Mouse (Mus musculus): Measurements from ENCODE around the gene Rap1gap2. TPM values are rescaled to one million over a fixed set of nuclear protein-coding genes. Genes with fewer than 3 reads are reported as not detected.

The Rap1gap2 gene
- polyA plus RNA-seq, 1 experiment, result 8.9 TPM

DNA sequence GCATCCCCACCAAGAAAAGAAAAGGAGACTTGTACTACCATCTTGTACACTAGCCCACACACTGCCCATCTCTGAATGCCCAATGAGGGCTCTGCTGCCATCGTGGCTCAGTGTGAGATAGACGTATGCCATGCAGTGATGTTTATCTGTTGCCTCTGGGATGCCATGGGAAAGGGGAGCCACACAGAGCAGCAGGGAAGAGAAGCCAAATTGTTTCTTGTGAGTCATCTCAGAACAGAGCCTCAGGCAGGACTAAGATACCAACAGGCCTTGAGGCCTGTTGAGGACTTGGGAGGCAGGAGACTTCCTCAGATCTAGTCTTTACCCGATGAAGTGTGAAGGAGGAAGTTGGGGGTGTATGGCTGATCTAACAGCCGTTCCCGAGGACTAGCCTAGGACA is 126.8 kb downstream of the Rap1gap2 start:
- no peak overlapping the region for H3K4me3 ChIP-seq (replicated peaks; ENCODE audit: extremely low read depth, low read depth, low read length)
- H3K4me1 ChIP-seq (ENCODE audit: control insufficient read depth, insufficient read depth, low read length), result no peaks in the 10 kb centered on the region
- WGBS, result 66% methylated on average over 5 of the region's 5 CpGs
- no peak for TF ChIP-seq CTCF (IDR thresholded peaks at IDR 0.05; ENCODE audit: insufficient read depth, low read length)
- no peak for TF ChIP-seq POLR2A (IDR thresholded peaks at IDR 0.05; ENCODE audit: borderline replicate concordance, extremely low read depth, low read depth, low read length)
- DNase-seq, result no peak

DNA sequence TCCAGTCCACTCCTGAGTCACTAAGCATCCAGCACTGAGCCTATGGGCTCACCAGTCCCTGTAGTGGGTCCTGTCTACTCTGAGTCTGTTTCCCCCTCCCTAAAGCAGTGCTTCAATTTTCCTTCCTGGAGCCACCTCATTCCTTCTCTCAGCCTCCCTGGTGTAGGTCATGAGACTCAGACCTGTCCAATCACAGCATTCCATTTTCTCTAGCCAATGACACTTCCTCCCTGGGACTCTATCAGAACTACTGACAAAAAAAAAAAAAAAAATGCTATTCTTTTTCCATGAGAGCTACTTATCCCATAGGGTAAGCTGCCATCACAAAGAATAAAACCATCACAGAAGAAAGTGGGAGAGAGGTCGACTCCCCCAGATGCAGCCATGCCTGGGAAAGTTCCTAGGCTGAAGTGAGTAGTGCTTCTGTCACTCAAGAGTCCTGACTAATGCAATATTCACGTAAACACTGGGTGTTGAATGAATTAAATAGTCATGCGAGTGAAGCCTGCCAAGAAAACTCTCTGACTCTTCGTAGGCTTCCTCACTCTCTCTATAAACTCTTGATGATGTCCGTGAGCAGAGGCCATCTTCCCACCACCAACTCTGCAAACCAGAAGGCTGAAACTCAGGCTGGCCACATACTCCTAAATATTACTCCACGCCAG is 127.4 kb downstream of the Rap1gap2 start:
- no peak for TF ChIP-seq POLR2A (IDR thresholded peaks at IDR 0.05; ENCODE audit: borderline replicate concordance, extremely low read depth, low read depth, low read length)
- no peak for TF ChIP-seq CTCF (IDR thresholded peaks at IDR 0.05; ENCODE audit: insufficient read depth, low read length)
- H3K4me3 ChIP-seq (replicated peaks; ENCODE audit: extremely low read depth, low read depth, low read length), result no peak overlapping the region
- H3K4me1 ChIP-seq (ENCODE audit: control insufficient read depth, insufficient read depth, low read length), result no peaks in the 10 kb centered on the region
- 48% methylated on average over 6 of the region's 6 CpGs for WGBS
- no peak for DNase-seq

DNA sequence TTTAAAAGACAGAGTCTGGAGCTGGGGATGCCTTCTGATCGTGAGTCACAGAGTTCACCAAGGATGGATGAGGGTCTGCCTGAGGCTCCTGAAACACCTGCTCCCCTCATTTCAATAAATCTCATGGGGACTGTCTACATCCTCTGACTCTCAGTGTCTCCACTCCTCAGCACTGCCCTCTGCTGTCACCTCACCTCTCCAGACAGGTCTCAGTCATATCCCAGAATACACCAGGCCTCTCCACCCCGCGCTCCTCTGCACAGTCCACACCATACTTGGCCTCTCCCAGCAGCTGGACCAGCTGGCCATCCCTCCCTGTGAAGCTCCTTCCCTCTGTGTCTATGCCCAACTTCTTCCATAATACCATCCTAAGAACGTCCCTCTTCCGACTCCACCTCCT is 128.9 kb downstream of the Rap1gap2 start:
- Histone ChIP-seq H3K4me1 (ENCODE audit: control insufficient read depth, insufficient read depth, low read length) (no peaks in the 10 kb centered on the region), H3K4me3 (replicated peaks; ENCODE audit: extremely low read depth, low read depth, low read length) (no peak overlapping the region)
- WGBS, result 81% methylated on average over 5 of the region's 5 CpGs
- no peak for DNase-seq
- TF ChIP-seq CTCF (IDR thresholded peaks at IDR 0.05; ENCODE audit: insufficient read depth, low read length) (no peak), POLR2A (IDR thresholded peaks at IDR 0.05; ENCODE audit: borderline replicate concordance, extremely low read depth, low read depth, low read length) (no peak)

DNA sequence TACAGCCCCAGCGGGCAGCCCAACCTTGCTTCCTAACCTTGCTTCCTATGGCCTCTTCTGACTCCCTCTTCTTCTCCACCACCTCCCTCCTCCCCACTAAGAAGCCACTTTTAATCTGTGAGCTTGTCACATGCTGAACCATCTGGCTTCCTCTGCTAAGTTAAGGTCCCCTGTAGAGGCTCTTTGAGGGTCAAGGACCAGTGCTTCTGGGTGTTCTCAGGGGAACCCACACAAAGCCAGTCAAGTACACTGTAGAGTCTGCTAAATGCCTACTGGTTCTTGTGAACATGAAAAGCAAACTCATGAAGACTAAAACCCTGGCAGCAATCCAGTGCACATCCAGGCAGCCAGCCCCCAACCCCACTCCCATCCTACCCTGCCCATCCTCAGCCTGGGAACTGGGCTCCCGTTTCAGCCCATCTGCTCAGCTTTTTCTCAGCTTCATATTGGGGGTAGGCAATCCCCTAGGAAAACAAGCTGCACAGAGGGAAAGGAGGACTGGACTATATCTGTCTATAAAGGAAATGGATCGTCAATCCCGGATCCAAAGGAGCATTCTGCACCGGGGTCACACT is 130.9 kb downstream of the Rap1gap2 start:
- DNase-seq, result no peak
- TF ChIP-seq CTCF (IDR thresholded peaks at IDR 0.05; ENCODE audit: insufficient read depth, low read length) (no peak), POLR2A (IDR thresholded peaks at IDR 0.05; ENCODE audit: borderline replicate concordance, extremely low read depth, low read depth, low read length) (no peak)
- Histone ChIP-seq H3K4me1 (ENCODE audit: control insufficient read depth, insufficient read depth, low read length) (no peaks in the 10 kb centered on the region), H3K4me3 (replicated peaks; ENCODE audit: extremely low read depth, low read depth, low read length) (no peak overlapping the region)
- 77% methylated on average over 5 of the region's 5 CpGs for WGBS

DNA sequence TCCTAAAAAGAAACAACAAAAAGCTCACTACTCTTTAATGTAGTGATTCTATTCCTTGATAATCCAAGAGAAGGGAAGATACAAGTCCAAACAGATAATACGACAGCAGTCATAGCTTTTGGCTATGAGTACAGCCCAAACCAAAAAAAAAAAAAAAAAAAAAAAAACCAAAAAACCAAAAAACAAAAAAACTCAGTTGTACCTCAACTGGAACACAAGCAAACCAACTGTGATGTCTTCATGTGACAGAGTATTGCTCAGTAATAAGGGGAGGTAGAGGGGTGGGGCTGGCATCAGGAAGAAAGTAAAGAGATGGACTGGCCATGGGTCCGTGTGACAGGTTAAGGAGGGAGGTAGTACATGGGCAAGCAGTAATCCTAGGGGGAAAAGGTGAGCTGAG is 131.8 kb downstream of the Rap1gap2 start:
- WGBS, result 72% methylated on average over 2 of the region's 2 CpGs
- TF ChIP-seq CTCF (IDR thresholded peaks at IDR 0.05; ENCODE audit: insufficient read depth, low read length) (no peak), POLR2A (IDR thresholded peaks at IDR 0.05; ENCODE audit: borderline replicate concordance, extremely low read depth, low read depth, low read length) (no peak)
- no peak for DNase-seq
- no peak overlapping the region for H3K4me3 ChIP-seq (replicated peaks; ENCODE audit: extremely low read depth, low read depth, low read length)
- no peaks in the 10 kb centered on the region for H3K4me1 ChIP-seq (ENCODE audit: control insufficient read depth, insufficient read depth, low read length)

DNA sequence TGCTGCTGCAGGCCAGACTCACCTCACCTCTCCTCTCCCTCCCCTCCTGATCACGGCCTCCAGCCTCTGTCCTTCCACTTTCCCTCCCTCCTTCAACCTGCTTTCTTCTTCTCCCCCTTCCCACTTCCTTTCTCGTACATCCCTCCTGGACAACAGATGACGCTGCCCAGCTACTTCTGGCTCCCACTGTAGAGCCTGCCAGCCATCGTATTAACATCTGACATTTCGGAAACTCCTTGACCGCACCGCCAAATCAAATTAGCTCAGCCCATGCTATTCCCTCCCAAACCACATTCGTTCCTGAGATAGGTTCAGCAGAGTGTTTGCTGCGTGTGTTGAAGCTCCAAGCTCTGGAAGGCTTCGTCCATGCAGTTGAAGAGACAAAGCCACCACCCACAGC is 138.0 kb downstream of the Rap1gap2 start:
- no peak for DNase-seq
- TF ChIP-seq POLR2A (IDR thresholded peaks at IDR 0.05; ENCODE audit: borderline replicate concordance, extremely low read depth, low read depth, low read length) (no peak), CTCF (IDR thresholded peaks at IDR 0.05; ENCODE audit: insufficient read depth, low read length) (no peak)
- H3K4me3 ChIP-seq (replicated peaks; ENCODE audit: extremely low read depth, low read depth, low read length), result no peak overlapping the region
- no peaks in the 10 kb centered on the region for H3K4me1 ChIP-seq (ENCODE audit: control insufficient read depth, insufficient read depth, low read length)
- 73% methylated on average over 10 of the region's 10 CpGs for WGBS

DNA sequence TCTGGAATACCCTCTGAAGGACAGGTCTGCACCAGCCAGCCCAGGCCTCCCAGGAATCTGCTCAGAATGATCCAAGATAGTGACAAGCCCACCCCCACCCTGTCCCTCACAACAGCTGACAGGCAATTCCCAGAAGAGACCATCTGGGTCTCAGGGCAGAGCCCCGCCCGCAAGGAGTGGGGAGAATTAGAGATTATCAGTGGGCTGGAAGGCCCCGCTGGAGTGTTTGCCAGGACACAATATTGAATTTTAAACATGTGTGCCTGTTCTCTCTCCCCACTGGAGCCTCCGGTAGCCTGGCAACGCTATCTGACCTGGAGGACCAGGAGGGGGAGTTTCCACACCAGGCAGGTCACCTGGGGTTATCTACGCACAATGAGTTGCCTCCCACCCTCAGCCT is 142.5 kb downstream of the Rap1gap2 start:
- TF ChIP-seq POLR2A (IDR thresholded peaks at IDR 0.05; ENCODE audit: borderline replicate concordance, extremely low read depth, low read depth, low read length) (no peak), CTCF (IDR thresholded peaks at IDR 0.05; ENCODE audit: insufficient read depth, low read length) (no peak)
- WGBS, result 45% methylated on average over 6 of the region's 6 CpGs
- no peak for DNase-seq
- Histone ChIP-seq H3K4me3 (replicated peaks; ENCODE audit: extremely low read depth, low read depth, low read length) (no peak overlapping the region), H3K4me1 (ENCODE audit: control insufficient read depth, insufficient read depth, low read length) (no peaks in the 10 kb centered on the region)

DNA sequence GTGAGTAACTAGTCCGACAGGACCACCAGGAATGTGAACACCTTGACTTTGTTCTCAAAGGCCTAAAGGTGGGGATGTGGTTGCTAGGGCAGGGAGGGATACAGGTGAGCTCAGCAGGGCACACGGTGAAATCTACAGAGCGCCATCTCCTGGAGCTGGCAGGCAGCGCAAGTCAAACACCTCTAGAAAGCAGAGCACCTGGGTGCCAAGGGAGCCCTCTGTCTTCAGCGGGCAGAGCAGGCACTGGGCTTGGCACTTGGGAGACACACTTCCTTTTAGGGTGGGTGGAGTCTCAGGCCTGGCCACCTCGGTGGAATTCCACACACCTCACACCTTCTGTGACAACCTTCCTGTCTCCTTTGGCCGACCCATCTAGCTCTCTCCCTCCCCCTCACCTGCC is 145.0 kb downstream of the Rap1gap2 start:
- DNase-seq, result no peak
- H3K4me3 ChIP-seq (replicated peaks; ENCODE audit: extremely low read depth, low read depth, low read length), result no peak overlapping the region
- no peaks in the 10 kb centered on the region for H3K4me1 ChIP-seq (ENCODE audit: control insufficient read depth, insufficient read depth, low read length)
- WGBS, result 50% methylated on average over 7 of the region's 7 CpGs
- TF ChIP-seq CTCF (IDR thresholded peaks at IDR 0.05; ENCODE audit: insufficient read depth, low read length) (peak; percentile 50), POLR2A (IDR thresholded peaks at IDR 0.05; ENCODE audit: borderline replicate concordance, extremely low read depth, low read depth, low read length) (no peak)

DNA sequence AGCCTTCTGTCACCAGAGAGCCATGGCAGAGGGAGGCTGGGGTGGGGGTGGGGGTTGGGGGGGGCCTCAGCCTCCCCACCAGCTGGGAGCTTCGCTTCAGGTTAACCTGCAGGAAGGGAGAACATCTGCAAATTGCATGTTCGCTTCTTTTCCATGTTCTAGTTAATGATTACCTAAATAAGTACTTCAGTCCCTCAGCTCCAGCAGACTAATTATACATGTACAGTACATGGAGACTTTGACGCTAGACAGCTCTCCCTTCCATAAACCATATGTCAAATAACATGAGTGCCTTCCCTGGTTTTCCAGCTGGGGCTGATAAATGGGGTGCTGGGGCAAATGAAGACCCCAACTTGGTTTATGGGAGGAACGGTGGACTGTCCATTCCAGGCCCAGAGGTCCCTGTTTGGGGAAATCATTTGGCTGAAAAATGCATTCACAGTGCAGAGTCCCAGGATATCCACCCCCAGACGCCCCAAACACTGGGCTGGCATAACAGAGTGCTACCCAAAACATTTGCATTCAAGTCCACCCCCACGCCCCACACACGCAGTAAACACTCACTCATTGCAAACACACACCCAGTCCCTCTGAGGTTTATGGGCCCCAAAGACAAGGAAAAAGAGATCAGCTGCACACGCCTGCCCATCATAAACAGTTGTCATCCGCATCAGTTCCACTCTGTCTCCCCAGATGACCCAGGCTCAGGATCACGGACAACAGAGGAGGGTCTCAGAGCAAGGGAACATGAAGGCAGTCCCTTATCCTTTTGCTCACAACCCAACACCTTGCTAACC is 146.3 kb downstream of the Rap1gap2 start:
- 49% methylated on average over 10 of the region's 10 CpGs for WGBS
- no peak for DNase-seq
- TF ChIP-seq CTCF (IDR thresholded peaks at IDR 0.05; ENCODE audit: insufficient read depth, low read length) (no peak), POLR2A (IDR thresholded peaks at IDR 0.05; ENCODE audit: borderline replicate concordance, extremely low read depth, low read depth, low read length) (no peak)
- Histone ChIP-seq H3K4me1 (ENCODE audit: control insufficient read depth, insufficient read depth, low read length) (no peaks in the 10 kb centered on the region), H3K4me3 (replicated peaks; ENCODE audit: extremely low read depth, low read depth, low read length) (no peak overlapping the region)
